In genomic region chr13:112803106-112803505, GRCm38 (mm10) we compare ENCODE assay signal across 13 mouse cellular contexts. TPM values are rescaled to one million over a fixed set of nuclear protein-coding genes. Genes with fewer than 3 reads are reported as not detected.
DNase-seq lines count a peak whose midpoint lies in the region; ATAC-seq and TF ChIP-seq lines count a peak whose summit lies in the region.
"Had no signal": no experiment of that assay in that cellular context is flagged by ENCODE, and none has a peak within 500 bp of the region (broad histone marks: within the 10 kb centered on the region; RNA-seq: fewer than 3 reads in every experiment).

No protein-coding gene starts in this region.

- peaks cover 28% of the 10 kb centered on the region for H3K36me3 ChIP-seq in heart, postnatal 0 days (replicated peaks; ENCODE audit: control insufficient read depth, insufficient read depth, low read length)
- H3K36me3 ChIP-seq in lung, embryonic 16.5 days (ENCODE audit: control insufficient read depth, insufficient read depth, low read length), result peaks cover 20% of the 10 kb centered on the region
- no peaks in the 10 kb centered on the region for H3K36me3 ChIP-seq in intestine, embryonic 16.5 days (ENCODE audit: control insufficient read depth, insufficient read depth, low read length)
- H3K36me3 ChIP-seq in stomach, embryonic 14.5 days (ENCODE audit: control insufficient read depth, insufficient read depth, low read length), result peaks cover 13% of the 10 kb centered on the region; the same call in 1 of the 2 replicates

- no peaks in the 10 kb centered on the region for H3K9me3 ChIP-seq in heart, postnatal 0 days (replicated peaks; ENCODE audit: control insufficient read depth, low read length)
- H3K9me3 ChIP-seq in lung, embryonic 16.5 days (ENCODE audit: control insufficient read depth, low read length), result 0 out of 2 replicates have a peak, but pooled peaks cover 2% of the 10 kb centered on the region
- H3K9me3 ChIP-seq in intestine, embryonic 16.5 days (ENCODE audit: control insufficient read depth, low read length), result no peaks in the 10 kb centered on the region
- no peaks in the 10 kb centered on the region for H3K9me3 ChIP-seq in stomach, embryonic 14.5 days (ENCODE audit: control insufficient read depth, low read depth, low read length)

- no peak for TF ChIP-seq EP300 in heart, postnatal 0 days (IDR thresholded peaks at IDR 0.05; ENCODE audit: low read depth)

- no peak overlapping the region for H3K9ac ChIP-seq in heart, postnatal 0 days (replicated peaks; ENCODE audit: low read depth, low read length)
- no peak overlapping the region for H3K9ac ChIP-seq in lung, embryonic 16.5 days (ENCODE audit: low read length)
- no peak overlapping the region for H3K9ac ChIP-seq in intestine, embryonic 16.5 days (ENCODE audit: low read depth, low read length)
- H3K9ac ChIP-seq in stomach, embryonic 14.5 days (replicated peaks; ENCODE audit: low read depth, low read length), result no peak overlapping the region
- H3K9ac ChIP-seq: forebrain, postnatal 0 days had no signal

- H3K27ac ChIP-seq in heart, postnatal 0 days (ENCODE audit: low read depth), result 0 out of 2 replicates have a peak overlapping the region, but pooled peaks have one; percentile 25
- no peak overlapping the region for H3K27ac ChIP-seq in lung, embryonic 16.5 days (ENCODE audit: low read length)
- H3K27ac ChIP-seq in intestine, embryonic 16.5 days (ENCODE audit: low read length), result no peak overlapping the region
- no peak overlapping the region for H3K27ac ChIP-seq in stomach, embryonic 14.5 days (ENCODE audit: low read length)

- TF ChIP-seq CTCF in heart, postnatal 0 days (IDR thresholded peaks at IDR 0.05; ENCODE audit: low read depth), result no peak

- H3K4me3 ChIP-seq in heart, postnatal 0 days (ENCODE audit: low read depth, low read length), result peak overlapping the region; percentile 25
- H3K4me3 ChIP-seq in lung, embryonic 16.5 days (ENCODE audit: low read length), result no peak overlapping the region
- H3K4me3 ChIP-seq in intestine, embryonic 16.5 days (ENCODE audit: low read length), result peak overlapping the region; percentile 14; the same call in 1 of the 2 replicates
- no peak overlapping the region for H3K4me3 ChIP-seq in stomach, embryonic 14.5 days (ENCODE audit: low read depth, low read length)
- H3K4me3 ChIP-seq: megakaryocyte, embryonic 14.5 days had no signal

- WGBS in heart, postnatal 0 days, result 81% methylated on average over 7 of the region's 7 CpGs
- WGBS in lung, embryonic 16.5 days, result 93% methylated on average over 7 of the region's 7 CpGs
- 84% methylated on average over 7 of the region's 7 CpGs for WGBS in intestine, embryonic 16.5 days
- WGBS in stomach, embryonic 14.5 days, result 88% methylated on average over 7 of the region's 7 CpGs

- no peaks in the 10 kb centered on the region for H3K27me3 ChIP-seq in heart, postnatal 0 days (ENCODE audit: control insufficient read depth, insufficient read depth, low read length)
- H3K27me3 ChIP-seq in lung, embryonic 16.5 days (ENCODE audit: control insufficient read depth, insufficient read depth, low read depth, low read length), result no peaks in the 10 kb centered on the region
- no peaks in the 10 kb centered on the region for H3K27me3 ChIP-seq in intestine, embryonic 16.5 days (replicated peaks; ENCODE audit: control insufficient read depth, insufficient read depth, low read length)
- no peaks in the 10 kb centered on the region for H3K27me3 ChIP-seq in stomach, embryonic 14.5 days (ENCODE audit: control insufficient read depth, insufficient read depth, low read length)

- no peak for DNase-seq in heart, postnatal 0 days (ENCODE audit: low spot score)
- DNase-seq in heart, adult 18-20 months, result no peak
- no peak for DNase-seq in lung, postnatal 14 days
- DNase-seq in frontal cortex, postnatal 36 days (ENCODE audit: low spot score in 2 of 2), result no peak
- DNase-seq: adrenal gland, postnatal 36 days; cerebellum, adult 8-10 months; forebrain, postnatal 0 days; kidney, postnatal 4 days; retina, postnatal 1 day had no signal

- ATAC-seq in heart, postnatal 0 days (ENCODE audit: insufficient read depth, low read depth), result no peak
- ATAC-seq in lung, embryonic 16.5 days (ENCODE audit: low read depth), result no peak
- ATAC-seq in intestine, embryonic 16.5 days, result no peak
- no peak for ATAC-seq in stomach, embryonic 14.5 days (ENCODE audit: insufficient number of reproducible peaks, insufficient read depth, low FRiP score, low read depth)
- ATAC-seq: forebrain, postnatal 0 days had no signal

- peaks cover 10% of the 10 kb centered on the region for H3K4me1 ChIP-seq in heart, postnatal 0 days (ENCODE audit: control insufficient read depth, insufficient read depth)
- peaks cover 10% of the 10 kb centered on the region for H3K4me1 ChIP-seq in lung, embryonic 16.5 days (replicated peaks; ENCODE audit: control insufficient read depth, insufficient read depth, low read length)
- peaks cover 17% of the 10 kb centered on the region for H3K4me1 ChIP-seq in intestine, embryonic 16.5 days (ENCODE audit: control insufficient read depth, insufficient read depth, low read length)
- H3K4me1 ChIP-seq in stomach, embryonic 14.5 days (ENCODE audit: control insufficient read depth, insufficient read depth, low read length), result peaks cover 15% of the 10 kb centered on the region

- peak overlapping the region; percentile 48 for H3K4me2 ChIP-seq in heart, postnatal 0 days (ENCODE audit: low read depth, low read length)
- peak overlapping the region; percentile 19; the same call in 1 of the 2 replicates for H3K4me2 ChIP-seq in lung, embryonic 16.5 days (ENCODE audit: low read depth, low read length)
- peak overlapping the region; percentile 12; the same call in 1 of the 2 replicates for H3K4me2 ChIP-seq in intestine, embryonic 16.5 days (ENCODE audit: low read depth, low read length)
- H3K4me2 ChIP-seq in stomach, embryonic 14.5 days (replicated peaks; ENCODE audit: low read depth, low read length), result 0 out of 2 replicates have a peak overlapping the region, but pooled peaks have one; percentile 16

RNA-seq across cellular contexts. Expression of gene Plpp1, which starts 2.5 kb away (rescaled TPM):
- 88.7 and 129 TPM in 2 replicates for total RNA-seq in heart, postnatal 0 days (2014; rRNA removed; ENCODE audit: low replicate concordance)
- polyA plus RNA-seq in heart, postnatal 0 days (2015; fragmentation: Nextera tagmentation; extraction: Ambion mirVana), result 89.4 and 101 TPM in 2 replicates
- total RNA-seq in heart, adult 18-20 months (2021), result 10 to 100 TPM; 41.8 to 43.5 TPM
- polyA plus RNA-seq in lung, embryonic 16.5 days (2015; fragmentation: Nextera tagmentation; extraction: Ambion mirVana), result 81.5 and 90.8 TPM in 2 replicates
- polyA plus RNA-seq in intestine, embryonic 16.5 days (2015; fragmentation: Nextera tagmentation; extraction: Ambion mirVana), result 94.5 and 97.3 TPM in 2 replicates
- polyA plus RNA-seq in stomach, embryonic 14.5 days (2014; fragmentation: Nextera tagmentation; extraction: Ambion mirVana), result 97.1 and 98.9 TPM in 2 replicates

Comparison
In these comparisons a context has a peak if more than half of its experiments do, and no peak if none do; other contexts are left out.
1. H3K4me3 ChIP-seq: peak in heart, postnatal 0 days (single experiment) and intestine, embryonic 16.5 days (single experiment); none in lung, embryonic 16.5 days (single experiment) and stomach, embryonic 14.5 days (single experiment).
2. Peak in every context shown above with its lines, with median percentiles within 50 percentile points of each other: H3K4me2 ChIP-seq.